Mouse (Mus musculus): ENCODE data around the gene Emc8.

Gene Emc8

GRCm38 (mm10) chr8:120668374-120668905 is at the start of gene Emc8:
Emc8 (minus strand) TSS chr8:120668573.
- peak; percentile 46 for DNase-seq

GRCm38 (mm10) chr8:120715996-120716680 is 47.8 kb upstream of the Emc8 start:
- DNase-seq: no peak

GRCm38 (mm10) chr8:120715200-120715599 is 46.8 kb upstream of the Emc8 start:
- no peak for DNase-seq

GRCm38 (mm10) chr8:120709176-120709575 is 40.8 kb upstream of the Emc8 start:
- no peak for DNase-seq

GRCm38 (mm10) chr8:120706193-120706592 is 37.8 kb upstream of the Emc8 start:
- DNase-seq: no peak

GRCm38 (mm10) chr8:120705163-120705562 is 36.8 kb upstream of the Emc8 start:
- no peak for DNase-seq

GRCm38 (mm10) chr8:120704203-120704602 is 35.8 kb upstream of the Emc8 start:
- no peak for DNase-seq

GRCm38 (mm10) chr8:120701758-120702465 is 33.5 kb upstream of the Emc8 start:
- DNase-seq: no peak

- DNase-seq: no peak
Observed at GRCm38 (mm10) chr8:120700053-120700452, 31.7 kb upstream of the Emc8 start.

GRCm38 (mm10) chr8:120699565-120699964 is 31.2 kb upstream of the Emc8 start:
- DNase-seq: no peak

- DNase-seq: no peak
Observed at GRCm38 (mm10) chr8:120699079-120699478, 30.7 kb upstream of the Emc8 start.

- DNase-seq: no peak
Observed at GRCm38 (mm10) chr8:120698426-120698825, 30.1 kb upstream of the Emc8 start.

- DNase-seq: no peak
Observed at GRCm38 (mm10) chr8:120697979-120698272, 29.6 kb upstream of the Emc8 start.

- peak; percentile 38 for DNase-seq
Observed at GRCm38 (mm10) chr8:120697154-120697978, 29.0 kb upstream of the Emc8 start.

- DNase-seq: no peak
Observed at GRCm38 (mm10) chr8:120696401-120697153, 28.2 kb upstream of the Emc8 start.

- no peak for DNase-seq
Observed at GRCm38 (mm10) chr8:120693861-120694493, 25.6 kb upstream of the Emc8 start.

- no peak for DNase-seq
Observed at GRCm38 (mm10) chr8:120692934-120693333, 24.6 kb upstream of the Emc8 start.

- no peak for DNase-seq
Observed at GRCm38 (mm10) chr8:120688511-120688910, 20.1 kb upstream of the Emc8 start.

GRCm38 (mm10) chr8:120687786-120688185 is 19.4 kb upstream of the Emc8 start:
- DNase-seq: no peak

GRCm38 (mm10) chr8:120686576-120686975 is 18.2 kb upstream of the Emc8 start:
- DNase-seq: no peak

GRCm38 (mm10) chr8:120686051-120686450 is 17.7 kb upstream of the Emc8 start:
- no peak for DNase-seq

GRCm38 (mm10) chr8:120685591-120685990 is 17.2 kb upstream of the Emc8 start:
- DNase-seq: no peak
